Mouse (Mus musculus): ENCODE data around the gene Fam171a1. TPM values are rescaled to one million over a fixed set of nuclear protein-coding genes. Genes with fewer than 3 reads are reported as not detected.

Gene Fam171a1
- polyA plus RNA-seq, 1 experiment = 2.7 TPM

- Histone ChIP-seq H3K27me3 (ENCODE audit: control insufficient read depth, insufficient read depth, low read length) (no peaks in the 10 kb centered on the region), H3K4me1 (replicated peaks; ENCODE audit: control insufficient read depth, insufficient read depth, low read length) (no peaks in the 10 kb centered on the region), H3K36me3 (ENCODE audit: control insufficient read depth, insufficient read depth, low read length) (no peaks in the 10 kb centered on the region), H3K27ac (ENCODE audit: control insufficient read depth, insufficient read depth, low read length) (no peak overlapping the region), H3K4me3 (ENCODE audit: control insufficient read depth, insufficient read depth, low read length) (no peak overlapping the region)
- WGBS = 48% methylated on average over 3 of the region's 3 CpGs
- no peak for DNase-seq
- TF ChIP-seq POLR2A (IDR thresholded peaks at IDR 0.05; ENCODE audit: control insufficient read depth, extremely low read depth, insufficient read depth, low read length, poor library complexity) = no peak
- no peak for TF ChIP-seq CTCF (IDR thresholded peaks at IDR 0.05; ENCODE audit: borderline replicate concordance, control insufficient read depth, extremely low read depth, insufficient read depth, low read length, poor library complexity)
Observed at GRCm38 (mm10) chr2:3267879-3268278, 153.9 kb downstream of the Fam171a1 start.

GRCm38 (mm10) chr2:3273349-3273748 is 159.3 kb downstream of the Fam171a1 start:
- Histone ChIP-seq H3K36me3 (ENCODE audit: control insufficient read depth, insufficient read depth, low read length) (no peaks in the 10 kb centered on the region), H3K4me3 (ENCODE audit: control insufficient read depth, insufficient read depth, low read length) (no peak overlapping the region), H3K4me1 (replicated peaks; ENCODE audit: control insufficient read depth, insufficient read depth, low read length) (no peaks in the 10 kb centered on the region), H3K27ac (ENCODE audit: control insufficient read depth, insufficient read depth, low read length) (no peak overlapping the region), H3K27me3 (ENCODE audit: control insufficient read depth, insufficient read depth, low read length) (no peaks in the 10 kb centered on the region)
- TF ChIP-seq CTCF (IDR thresholded peaks at IDR 0.05; ENCODE audit: borderline replicate concordance, control insufficient read depth, extremely low read depth, insufficient read depth, low read length, poor library complexity) = no peak
- no peak for TF ChIP-seq POLR2A (IDR thresholded peaks at IDR 0.05; ENCODE audit: control insufficient read depth, extremely low read depth, insufficient read depth, low read length, poor library complexity)
- DNase-seq = no peak
- 89% methylated on average over 2 of the region's 2 CpGs for WGBS

GRCm38 (mm10) chr2:3276106-3276505 is 162.1 kb downstream of the Fam171a1 start:
- Histone ChIP-seq H3K36me3 (ENCODE audit: control insufficient read depth, insufficient read depth, low read length) (no peaks in the 10 kb centered on the region), H3K27me3 (ENCODE audit: control insufficient read depth, insufficient read depth, low read length) (no peaks in the 10 kb centered on the region), H3K4me1 (replicated peaks; ENCODE audit: control insufficient read depth, insufficient read depth, low read length) (no peaks in the 10 kb centered on the region), H3K27ac (ENCODE audit: control insufficient read depth, insufficient read depth, low read length) (no peak overlapping the region), H3K4me3 (ENCODE audit: control insufficient read depth, insufficient read depth, low read length) (no peak overlapping the region)
- no peak for DNase-seq
- 48% methylated on average over 2 of the region's 2 CpGs for WGBS
- no peak for TF ChIP-seq POLR2A (IDR thresholded peaks at IDR 0.05; ENCODE audit: control insufficient read depth, extremely low read depth, insufficient read depth, low read length, poor library complexity)
- TF ChIP-seq CTCF (IDR thresholded peaks at IDR 0.05; ENCODE audit: borderline replicate concordance, control insufficient read depth, extremely low read depth, insufficient read depth, low read length, poor library complexity) = no peak

Other genes starting within 250 kb of the Fam171a1 start
- 7.4 and 8.1 TPM in 2 replicates for gene Nmt2, start 170.0 kb downstream of the Fam171a1 start, polyA plus RNA-seq (2012; rRNA removed)
- 3.4 and 3.5 TPM in 2 replicates for gene Rpp38, start 218.4 kb downstream of the Fam171a1 start, polyA plus RNA-seq (2012; rRNA removed)
- gene Acbd7, start 221.9 kb downstream of the Fam171a1 start, polyA plus RNA-seq (2012; rRNA removed) = not detected in 2 replicates